Mouse (Mus musculus) lung, adult 2 months (tissue): ENCODE results near the gene Xxylt1.

Experiments used
- CTCF ChIP-seq: fragments of 200-500 bp; IDR thresholded peaks from 2 replicates; pipeline ENCODE4 v1.5.1; 2011; ENCODE audit warnings: mild to moderate bottlenecking, low read length, control low read depth; ENCODE audit not compliant: insufficient read depth
- POLR2A ChIP-seq: fragments of 200-500 bp; IDR thresholded peaks from 2 replicates; pipeline ENCODE4 v1.6.1; 2011; ENCODE audit warnings: low read depth, mild to moderate bottlenecking, control low read depth, low read length, borderline replicate concordance; ENCODE audit errors: extremely low read depth

DNA sequence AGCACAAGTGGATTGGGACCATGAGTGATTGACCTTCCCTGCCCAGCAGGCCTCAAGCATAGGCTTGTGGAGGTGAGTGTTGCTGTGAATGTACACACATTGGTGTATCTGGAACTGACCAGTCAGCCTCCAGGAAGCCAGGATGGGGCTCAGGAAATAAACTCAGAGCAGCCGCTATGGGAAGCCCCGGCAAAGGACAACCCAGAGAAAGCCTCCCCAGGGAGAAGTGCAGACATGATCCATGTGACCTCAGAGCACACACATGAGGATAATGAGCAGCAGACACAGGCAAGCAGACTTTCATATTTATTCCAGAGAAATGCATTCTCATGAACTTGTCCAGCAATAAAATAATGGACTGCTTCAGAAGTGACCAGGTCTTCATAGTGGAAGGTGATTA lies 86.4 kb downstream of the Xxylt1 start:
- TF ChIP-seq CTCF (no peak), POLR2A (no peak)
